Mouse (Mus musculus) neural tube, embryonic 12.5 days (tissue): ENCODE results near the gene Mindy1. TPM values are rescaled to one million over a fixed set of nuclear protein-coding genes. Genes with fewer than 3 reads are reported as not detected.

Source experiments
- ATAC-seq: fragments of 200-750 bp; cut with Nextera tagmentation; 2 replicates; pipeline ENCODE4 v1.8.0; 2017; ENCODE audit warnings: low read depth, mild to moderate bottlenecking, moderate TSS enrichment, moderate library complexity; ENCODE audit not compliant: low FRiP score
- H3K27ac ChIP-seq: fragments of 300-500 bp; sonication (generic); 2 replicates; pipeline ENCODE4 v1.5.1; 2016
- H3K27me3 ChIP-seq: fragments of 300-500 bp; sonication (generic); replicated peaks from 2 replicates; pipeline ENCODE4 v1.6.1; 2016; ENCODE audit warnings: mild to moderate bottlenecking
- H3K36me3 ChIP-seq: fragments of 300-500 bp; sonication (generic); 2 replicates; pipeline ENCODE4 v1.6.1; 2016; ENCODE audit warnings: mild to moderate bottlenecking
- H3K4me1 ChIP-seq: fragments of 300-500 bp; sonication (generic); 2 replicates; pipeline ENCODE4 v1.6.1; 2016
- H3K4me2 ChIP-seq: fragments of 300-500 bp; sonication (generic); replicated peaks from 2 replicates; pipeline ENCODE4 v1.6.1; 2016; ENCODE audit warnings: mild to moderate bottlenecking
- H3K4me3 ChIP-seq: fragments of 300-500 bp; sonication (generic); 2 replicates; pipeline ENCODE4 v1.5.1; 2016
- H3K9ac ChIP-seq: fragments of 300-500 bp; sonication (generic); 2 replicates; pipeline ENCODE4 v1.6.1; 2016; ENCODE audit warnings: mild to moderate bottlenecking
- H3K9me3 ChIP-seq: fragments of 300-500 bp; sonication (generic); 2 replicates; pipeline ENCODE4 v1.6.1; 2016; ENCODE audit warnings: mild to moderate bottlenecking
- WGBS: fragments of 180-500 bp; shearing (Covaris S2); methylation state at CpG from one replicate; pipeline ENCODE4 v1.1.7; 2016; 5-methylcytosine and 5-hydroxymethylcytosine counted together
- polyA plus RNA-seq: library from polyadenylated mRNA; unstranded; fragments of >200 nt; fragmentation: Nextera tagmentation; extraction: Ambion mirVana; gene quantifications from 2 replicates; pipeline ENCODE4 v1.2.1, GENCODE M21; 2016

Gene Mindy1
- polyA plus RNA-seq, 1 experiment from 2014 or later = 51.5 TPM

DNA sequence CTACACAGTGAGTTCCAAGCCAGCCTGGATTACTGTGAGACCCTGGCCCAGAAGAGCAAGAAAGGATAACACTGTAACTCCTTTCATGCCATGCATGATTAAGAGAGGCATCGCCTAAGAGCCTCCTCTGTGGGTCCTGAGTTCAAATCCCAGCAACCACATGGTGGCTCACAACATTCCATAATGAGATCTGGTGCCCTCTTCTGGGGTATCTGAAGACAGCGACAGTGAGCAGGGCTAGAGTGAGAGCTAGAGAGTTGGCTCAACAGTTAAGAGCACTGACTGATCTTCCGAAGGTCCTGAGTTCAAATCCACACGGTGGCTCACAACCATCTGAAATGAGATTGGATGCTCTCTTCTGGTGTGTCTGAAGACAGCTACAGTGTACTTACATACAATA is 6.7 kb upstream of the Mindy1 start:
- no peak overlapping the region for H3K27ac ChIP-seq
- H3K4me3 ChIP-seq = no peak overlapping the region
- no peak overlapping the region for H3K9ac ChIP-seq
- no peaks in the 10 kb centered on the region for H3K4me1 ChIP-seq
- 0 out of 2 replicates have a peak, but pooled peaks cover 3% of the 10 kb centered on the region for H3K36me3 ChIP-seq
- H3K4me2 ChIP-seq = no peak overlapping the region
- no peaks in the 10 kb centered on the region for H3K27me3 ChIP-seq
- 94% methylated on average over 4 of the region's 4 CpGs for WGBS
- no peaks in the 10 kb centered on the region for H3K9me3 ChIP-seq
- ATAC-seq = no peak

- 85% methylated on average over 6 of the region's 6 CpGs for WGBS
- ATAC-seq = no peak
These were observed 6.0 kb upstream of the Mindy1 start for GRCm38 (mm10) chr3:95275161-95275560.

GRCm38 (mm10) chr3:95276428-95276934 is 4.7 kb upstream of the Mindy1 start:
- H3K27me3 ChIP-seq = no peaks in the 10 kb centered on the region
- H3K4me1 ChIP-seq = peaks cover 4% of the 10 kb centered on the region; the same call in 1 of the 2 replicates
- 0 out of 2 replicates have a peak, but pooled peaks cover 3% of the 10 kb centered on the region for H3K36me3 ChIP-seq
- no peak for ATAC-seq
- no peak overlapping the region for H3K4me3 ChIP-seq
- 81% methylated on average over 5 of the region's 5 CpGs for WGBS
- no peak overlapping the region for H3K4me2 ChIP-seq
- no peaks in the 10 kb centered on the region for H3K9me3 ChIP-seq
- no peak overlapping the region for H3K9ac ChIP-seq
- no peak overlapping the region for H3K27ac ChIP-seq

More at GRCm38 (mm10) chr3:95275161-95275560, 6.0 kb upstream of the Mindy1 start:
- Histone ChIP-seq H3K9ac (no peak overlapping the region), H3K4me1 (no peaks in the 10 kb centered on the region), H3K9me3 (no peaks in the 10 kb centered on the region), H3K4me3 (no peak overlapping the region), H3K4me2 (no peak overlapping the region), H3K27me3 (no peaks in the 10 kb centered on the region), H3K36me3 (0 out of 2 replicates have a peak, but pooled peaks cover 3% of the 10 kb centered on the region), H3K27ac (no peak overlapping the region)

DNA sequence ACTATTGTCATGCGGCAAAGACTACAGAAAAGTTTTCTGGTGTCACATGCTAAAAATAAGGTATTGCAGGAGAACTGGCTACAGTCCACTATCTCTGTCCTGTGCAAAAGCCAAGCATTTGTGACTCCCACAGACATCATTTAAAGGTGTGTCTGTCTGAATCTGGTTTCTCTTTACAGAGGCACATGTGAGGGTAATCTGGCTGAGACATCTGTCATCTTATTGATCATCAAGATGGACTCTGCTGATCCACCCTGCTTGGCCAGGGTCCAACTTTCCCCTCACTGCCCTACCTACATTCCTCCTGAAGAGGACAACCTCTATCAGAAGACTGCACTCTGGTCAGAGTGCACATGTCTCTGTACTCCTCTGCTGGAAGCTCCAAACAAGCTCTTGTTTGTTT is 4.0 kb upstream of the Mindy1 start:
- Histone ChIP-seq H3K27ac (no peak overlapping the region), H3K36me3 (0 out of 2 replicates have a peak, but pooled peaks cover 3% of the 10 kb centered on the region), H3K27me3 (no peaks in the 10 kb centered on the region), H3K4me1 (peaks cover 4% of the 10 kb centered on the region; the same call in 1 of the 2 replicates), H3K9ac (no peak overlapping the region), H3K9me3 (no peaks in the 10 kb centered on the region), H3K4me2 (no peak overlapping the region), H3K4me3 (no peak overlapping the region)
- WGBS = 94% methylated on average over 1 of the region's 1 CpGs
- ATAC-seq = no peak

GRCm38 (mm10) chr3:95280747-95281146 is 398 bp upstream of the Mindy1 start:
- Histone ChIP-seq H3K4me1 (peaks cover 21% of the 10 kb centered on the region), H3K36me3 (no peaks in the 10 kb centered on the region), H3K4me3 (peak overlapping the region; percentile 74), H3K4me2 (peak overlapping the region; percentile 72), H3K9ac (peak overlapping the region; percentile 75), H3K9me3 (no peaks in the 10 kb centered on the region), H3K27me3 (no peaks in the 10 kb centered on the region), H3K27ac (no peak overlapping the region)
- 44% methylated on average over 8 of the region's 8 CpGs for WGBS
- ATAC-seq = no peak

DNA sequence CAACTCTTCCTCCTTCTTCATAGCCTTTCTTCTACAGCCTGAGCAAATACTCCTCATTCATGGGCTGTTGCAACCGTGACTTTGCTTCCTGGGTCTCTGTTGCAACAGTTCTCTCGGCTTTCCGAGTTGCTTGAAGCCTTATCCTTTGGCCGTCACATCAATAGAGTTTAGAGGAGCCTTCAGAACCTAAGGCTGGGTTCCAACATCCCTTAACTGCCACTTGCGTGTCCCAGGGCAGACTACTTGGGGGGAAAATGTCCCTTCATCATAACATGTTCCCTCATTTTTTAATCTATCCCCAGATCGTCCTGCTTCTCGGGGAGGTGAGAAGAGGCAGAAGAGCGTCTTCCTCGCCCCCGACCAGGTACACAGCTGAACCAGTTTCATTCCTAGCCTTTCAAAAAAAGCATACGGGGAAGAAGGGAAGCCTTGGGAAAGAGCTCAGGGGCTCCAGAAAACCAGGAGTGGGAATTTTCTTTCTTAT is 1.3 kb downstream of the Mindy1 start:
- Histone ChIP-seq H3K9me3 (no peaks in the 10 kb centered on the region), H3K4me3 (peak overlapping the region; percentile 64), H3K36me3 (peaks cover 4% of the 10 kb centered on the region), H3K27ac (peak overlapping the region; percentile 90), H3K4me2 (peak overlapping the region; percentile 72), H3K27me3 (no peaks in the 10 kb centered on the region), H3K9ac (peak overlapping the region; percentile 86), H3K4me1 (peaks cover 21% of the 10 kb centered on the region)
- WGBS = under 1% methylated on average over 11 of the region's 11 CpGs
- peak; percentile 15; the same call in 1 of the 2 replicates for ATAC-seq

DNA sequence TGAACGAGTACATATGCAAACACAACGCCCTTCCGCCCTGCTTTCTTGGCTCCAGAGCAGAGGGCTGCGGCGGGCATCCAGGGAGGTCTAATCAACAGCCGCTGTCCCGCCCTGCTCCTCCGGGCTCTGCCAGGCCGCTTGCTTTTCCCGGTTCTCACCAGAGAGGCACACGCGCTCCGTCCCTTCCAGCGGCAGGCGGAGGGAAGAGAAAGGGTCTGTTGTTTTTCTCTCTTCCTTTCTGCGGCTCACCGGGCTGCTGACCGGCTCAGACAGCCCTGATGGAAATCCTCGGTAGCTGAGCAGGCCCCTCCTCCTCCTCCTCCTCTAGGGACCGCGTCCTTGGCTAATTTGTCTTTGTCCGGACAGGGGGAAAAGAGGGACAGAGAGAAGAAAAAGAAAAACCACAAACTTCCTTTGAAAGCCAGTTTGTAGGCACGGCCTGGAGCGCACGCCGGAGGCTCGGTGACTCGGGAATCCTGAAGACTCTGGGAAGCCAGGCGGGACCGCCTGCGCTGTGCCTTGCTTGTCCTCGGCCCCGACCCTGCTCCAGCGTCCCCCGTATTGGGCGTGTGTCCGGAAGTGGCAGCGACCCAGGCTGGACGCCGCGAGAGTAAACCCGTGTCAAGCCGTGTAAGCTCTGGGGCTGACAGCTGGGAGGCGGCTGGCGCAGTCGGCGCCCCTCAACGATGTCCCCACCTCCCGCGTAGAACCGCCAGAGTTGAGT is 1.9 kb downstream of the Mindy1 start:
- WGBS = under 1% methylated on average over 50 of the region's 51 CpGs
- H3K9me3 ChIP-seq = no peaks in the 10 kb centered on the region
- peak overlapping the region; percentile 90 for H3K27ac ChIP-seq
- peak overlapping the region; percentile 64 for H3K4me3 ChIP-seq
- ATAC-seq = peak; percentile 69
- peak overlapping the region; percentile 86 for H3K9ac ChIP-seq
- peaks cover 21% of the 10 kb centered on the region for H3K4me1 ChIP-seq
- H3K36me3 ChIP-seq = peaks cover 10% of the 10 kb centered on the region
- H3K4me2 ChIP-seq = peak overlapping the region; percentile 72
- H3K27me3 ChIP-seq = no peaks in the 10 kb centered on the region

DNA sequence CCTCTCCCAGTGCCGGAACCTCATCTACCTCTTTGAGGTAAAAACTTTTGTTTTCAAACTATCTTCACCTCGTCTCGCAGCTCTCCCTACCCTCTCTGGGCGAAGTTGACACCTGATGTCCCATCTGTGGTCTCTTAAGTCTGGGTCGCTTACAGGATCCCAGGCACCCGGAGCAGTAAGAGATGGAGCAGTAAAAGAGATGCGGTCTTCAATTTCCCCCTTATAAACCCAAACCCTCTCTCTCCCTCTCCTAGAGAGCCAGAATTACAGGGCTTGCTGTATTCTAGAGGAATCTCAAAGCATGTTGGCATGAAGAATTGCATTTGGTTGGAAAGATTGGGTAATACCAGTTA is 2.4 kb downstream of the Mindy1 start:
- Histone ChIP-seq H3K9me3 (no peaks in the 10 kb centered on the region), H3K27ac (peak overlapping the region; percentile 90), H3K4me2 (peak overlapping the region; percentile 72), H3K4me3 (peak overlapping the region; percentile 64), H3K27me3 (no peaks in the 10 kb centered on the region), H3K4me1 (peaks cover 21% of the 10 kb centered on the region), H3K36me3 (peaks cover 16% of the 10 kb centered on the region), H3K9ac (peak overlapping the region; percentile 86)
- ATAC-seq = no peak
- under 1% methylated on average over 7 of the region's 7 CpGs for WGBS

DNA sequence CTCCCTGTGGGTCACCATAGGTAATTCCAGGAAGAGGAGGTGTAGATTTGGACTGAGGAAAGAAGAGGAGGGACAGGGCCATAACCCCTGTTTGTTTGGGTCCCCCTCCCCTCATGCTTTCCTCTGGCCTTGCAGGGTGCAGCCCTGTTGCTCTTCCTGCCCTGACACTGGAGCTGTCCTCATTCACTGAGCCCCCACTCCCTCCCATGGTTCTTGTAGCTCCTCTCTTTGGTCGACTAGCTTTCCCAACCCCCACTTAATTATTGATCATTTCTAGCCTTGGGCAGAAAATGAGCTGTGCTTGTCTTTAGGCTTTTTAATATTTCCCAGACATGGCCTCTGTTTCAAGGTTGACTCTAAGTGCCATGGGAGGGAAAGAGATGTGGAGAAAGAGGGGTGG is 2.9 kb downstream of the Mindy1 start:
- no peak for ATAC-seq
- no peak overlapping the region for H3K27ac ChIP-seq

GRCm38 (mm10) chr3:95284501-95285281 is 3.5 kb downstream of the Mindy1 start:
- ATAC-seq = no peak
- Histone ChIP-seq H3K4me2 (peak overlapping the region; percentile 72), H3K9me3 (no peaks in the 10 kb centered on the region), H3K4me1 (peaks cover 21% of the 10 kb centered on the region), H3K9ac (0 out of 2 replicates have a peak overlapping the region, but pooled peaks have one; percentile 3), H3K4me3 (no peak overlapping the region; the same call in 1 of the 2 replicates), H3K27me3 (no peaks in the 10 kb centered on the region), H3K36me3 (peaks cover 23% of the 10 kb centered on the region), H3K27ac (no peak overlapping the region)
- WGBS = 87% methylated on average over 12 of the region's 12 CpGs

More for the DNA sequence above, 2.9 kb downstream of the Mindy1 start:
- Histone ChIP-seq H3K4me2 (peak overlapping the region; percentile 72), H3K27me3 (no peaks in the 10 kb centered on the region), H3K9me3 (no peaks in the 10 kb centered on the region), H3K36me3 (peaks cover 19% of the 10 kb centered on the region), H3K9ac (peak overlapping the region; percentile 86), H3K4me3 (peak overlapping the region; percentile 64), H3K4me1 (peaks cover 21% of the 10 kb centered on the region)
- WGBS = 13% methylated on average over 1 of the region's 1 CpGs

DNA sequence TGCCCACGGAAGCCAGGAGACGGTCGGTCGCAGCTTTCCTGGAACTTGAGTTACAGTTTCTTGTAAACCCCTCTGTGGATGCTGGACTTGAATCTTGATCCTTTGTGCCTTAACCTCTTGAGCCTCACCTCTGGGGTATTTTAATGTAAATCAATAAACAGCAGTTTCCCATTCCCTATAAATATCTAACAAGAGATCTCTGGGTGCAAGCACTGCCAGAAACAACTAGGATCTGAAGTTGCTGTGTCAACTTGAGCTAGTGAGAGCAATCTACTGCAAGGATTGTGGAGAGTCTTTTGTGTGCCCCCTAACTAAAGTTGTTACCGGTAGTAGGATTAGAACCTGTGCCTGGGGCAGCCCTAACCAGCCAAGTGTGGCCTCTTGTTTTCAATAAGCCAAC is 4.2 kb downstream of the Mindy1 start:
- peaks cover 21% of the 10 kb centered on the region for H3K4me1 ChIP-seq
- 94% methylated on average over 5 of the region's 5 CpGs for WGBS
- no peak overlapping the region for H3K9ac ChIP-seq
- no peak for ATAC-seq
- no peak overlapping the region for H3K4me3 ChIP-seq
- H3K9me3 ChIP-seq = no peaks in the 10 kb centered on the region
- no peak overlapping the region for H3K27ac ChIP-seq
- H3K4me2 ChIP-seq = no peak overlapping the region
- H3K36me3 ChIP-seq = peaks cover 30% of the 10 kb centered on the region
- no peaks in the 10 kb centered on the region for H3K27me3 ChIP-seq

GRCm38 (mm10) chr3:95286011-95286410 is 4.9 kb downstream of the Mindy1 start:
- H3K9ac ChIP-seq = no peak overlapping the region
- 81% methylated on average over 5 of the region's 5 CpGs for WGBS
- peaks cover 17% of the 10 kb centered on the region for H3K4me1 ChIP-seq
- no peak overlapping the region for H3K27ac ChIP-seq
- no peak for ATAC-seq
- peaks cover 36% of the 10 kb centered on the region for H3K36me3 ChIP-seq
- H3K4me3 ChIP-seq = no peak overlapping the region
- no peaks in the 10 kb centered on the region for H3K9me3 ChIP-seq
- no peaks in the 10 kb centered on the region for H3K27me3 ChIP-seq
- no peak overlapping the region for H3K4me2 ChIP-seq
